Mouse (Mus musculus): ENCODE data around the gene Elane. TPM values are rescaled to one million over a fixed set of nuclear protein-coding genes. Genes with fewer than 3 reads are reported as not detected.

The Elane gene
- polyA plus RNA-seq, 1 experiment from 2014 or later, result 0.76 TPM

GRCm38 (mm10) chr10:79926491-79927323 lies 40.7 kb downstream of the Elane start, which contains the start of gene Arid3a:
Gene Arid3a (plus strand): TSS chr10:79927043.
- peak; percentile 62 for ATAC-seq (ENCODE audit: low FRiP score, low TSS enrichment)
- Histone ChIP-seq H3K4me2 (replicated peaks; ENCODE audit: low read depth, low read length) (peak within 1 kb of the TSS; percentile 95), H3K36me3 (ENCODE audit: insufficient read depth, low read length) (peaks cover 11% of the 10 kb centered on the region), H3K4me3 (ENCODE audit: low read length) (peak within 1 kb of the TSS; percentile 99), H3K4me1 (ENCODE audit: insufficient read depth, low read length) (peaks cover 45% of the 10 kb centered on the region), H3K9ac (replicated peaks; ENCODE audit: low read length) (peak within 1 kb of the TSS; percentile 94), H3K9me3 (ENCODE audit: low read length) (no peaks in the 10 kb centered on the region), H3K27me3 (ENCODE audit: insufficient read depth, low read length) (peaks cover 18% of the 10 kb centered on the region), H3K27ac (ENCODE audit: low read length) (peak within 1 kb of the TSS; percentile 98)
- WGBS, result under 1% methylated on average over 63 of the region's 63 CpGs

DNA sequence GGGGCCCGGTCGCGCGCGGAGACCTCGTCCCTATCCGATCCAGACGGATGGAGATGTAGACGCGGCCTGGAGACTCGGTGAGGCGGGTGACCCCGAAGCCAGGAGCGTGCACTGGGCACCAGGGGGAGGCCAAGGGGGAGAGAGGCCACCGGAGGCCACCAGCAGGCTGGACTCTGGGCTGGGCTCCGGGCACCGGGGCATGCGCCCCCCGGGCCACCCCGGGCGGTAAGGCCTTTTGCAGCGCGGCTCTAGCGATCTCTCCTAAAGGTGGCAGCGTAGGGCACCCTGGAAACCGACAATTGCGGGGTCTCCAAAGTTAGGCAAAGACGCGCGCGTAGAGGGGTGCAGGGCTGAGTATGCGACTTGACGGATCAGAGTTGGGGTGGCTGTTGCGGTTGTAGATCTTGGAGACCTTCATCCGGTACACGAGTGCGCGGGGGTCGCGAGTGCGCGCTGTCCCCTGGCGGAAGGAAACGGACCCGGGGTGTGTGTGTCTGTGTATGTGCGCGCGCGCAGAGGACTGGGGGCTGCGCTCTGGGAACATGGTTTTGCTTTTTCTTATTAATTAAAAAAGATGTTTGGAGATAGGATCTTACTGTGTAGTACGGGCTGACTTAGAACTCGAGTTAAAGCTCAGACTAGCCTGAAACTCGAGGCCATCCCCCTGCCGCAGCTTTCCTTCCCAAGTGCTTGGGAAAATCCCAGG lies 41.4 kb downstream of the Elane start:
- peak overlapping the region; percentile 98 for H3K27ac ChIP-seq (ENCODE audit: low read length)
- no peaks in the 10 kb centered on the region for H3K9me3 ChIP-seq (ENCODE audit: low read length)
- peak overlapping the region; percentile 94 for H3K9ac ChIP-seq (replicated peaks; ENCODE audit: low read length)
- under 1% methylated on average over 54 of the region's 54 CpGs for WGBS
- peak overlapping the region; percentile 99 for H3K4me3 ChIP-seq (ENCODE audit: low read length)
- H3K27me3 ChIP-seq (ENCODE audit: insufficient read depth, low read length), result peaks cover 10% of the 10 kb centered on the region; the same call in 1 of the 2 replicates
- peaks cover 51% of the 10 kb centered on the region for H3K4me1 ChIP-seq (ENCODE audit: insufficient read depth, low read length)
- peak overlapping the region; percentile 95 for H3K4me2 ChIP-seq (replicated peaks; ENCODE audit: low read depth, low read length)
- ATAC-seq (ENCODE audit: low FRiP score, low TSS enrichment), result peak; percentile 31
- H3K36me3 ChIP-seq (ENCODE audit: insufficient read depth, low read length), result peaks cover 18% of the 10 kb centered on the region

- H3K9me3 ChIP-seq (ENCODE audit: low read length), result no peaks in the 10 kb centered on the region
- H3K27me3 ChIP-seq (ENCODE audit: insufficient read depth, low read length), result peaks cover 3% of the 10 kb centered on the region; the same call in 1 of the 2 replicates
- no peak for ATAC-seq (ENCODE audit: low FRiP score, low TSS enrichment)
- peak overlapping the region; percentile 94 for H3K9ac ChIP-seq (replicated peaks; ENCODE audit: low read length)
- H3K4me2 ChIP-seq (replicated peaks; ENCODE audit: low read depth, low read length), result peak overlapping the region; percentile 95
- peak overlapping the region; percentile 99 for H3K4me3 ChIP-seq (ENCODE audit: low read length)
- WGBS, result under 1% methylated on average over 24 of the region's 29 CpGs
- H3K36me3 ChIP-seq (ENCODE audit: insufficient read depth, low read length), result peaks cover 19% of the 10 kb centered on the region
- H3K27ac ChIP-seq (ENCODE audit: low read length), result peak overlapping the region; percentile 98
- H3K4me1 ChIP-seq (ENCODE audit: insufficient read depth, low read length), result peaks cover 58% of the 10 kb centered on the region
Measured at GRCm38 (mm10) chr10:79928030-79928694, 42.1 kb downstream of the Elane start.

DNA sequence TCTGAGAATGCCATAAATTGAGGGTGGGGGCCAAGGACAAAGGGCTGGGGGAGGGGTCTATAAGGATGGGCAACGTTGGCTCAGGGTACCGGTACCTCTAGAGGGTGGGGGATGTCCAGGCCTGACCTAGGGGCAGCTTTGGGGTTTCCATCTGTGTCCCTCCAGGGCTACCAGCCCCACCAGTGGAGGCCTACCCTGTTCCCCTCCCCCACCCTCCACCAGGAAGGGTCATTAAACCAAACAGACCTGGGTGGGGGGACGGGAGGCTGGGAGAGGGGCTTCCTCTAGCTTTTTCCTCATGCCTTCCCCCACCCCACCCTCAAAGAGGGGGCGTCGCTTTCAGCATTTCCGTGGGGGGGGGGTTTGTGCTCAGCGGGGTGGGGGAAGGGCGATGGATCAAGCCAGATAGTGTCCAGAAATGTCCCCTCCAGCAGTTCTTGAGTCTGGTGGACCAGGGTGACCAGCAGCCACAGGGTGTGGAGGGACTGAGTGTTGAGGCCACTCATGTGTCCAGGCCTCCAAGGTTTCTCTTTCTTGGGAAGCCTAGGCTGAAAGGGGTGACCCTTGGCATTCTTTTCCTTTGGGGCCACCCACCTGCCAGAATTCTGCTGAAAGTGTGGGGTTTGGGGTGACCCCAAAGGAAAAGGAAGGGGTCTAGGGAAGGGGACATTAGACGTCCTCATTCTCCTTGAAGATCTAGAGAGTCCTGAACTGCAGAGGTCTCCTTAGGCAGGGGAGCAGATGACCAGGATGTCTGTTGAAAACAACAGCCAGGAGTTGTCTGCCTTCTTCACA lies 43.1 kb downstream of the Elane start:
- no peak for ATAC-seq (ENCODE audit: low FRiP score, low TSS enrichment)
- Histone ChIP-seq H3K9ac (replicated peaks; ENCODE audit: low read length) (peak overlapping the region; percentile 94), H3K4me1 (ENCODE audit: insufficient read depth, low read length) (peaks cover 67% of the 10 kb centered on the region), H3K36me3 (ENCODE audit: insufficient read depth, low read length) (peaks cover 24% of the 10 kb centered on the region), H3K4me3 (ENCODE audit: low read length) (peak overlapping the region; percentile 99), H3K9me3 (ENCODE audit: low read length) (no peaks in the 10 kb centered on the region), H3K27me3 (ENCODE audit: insufficient read depth, low read length) (no peaks in the 10 kb centered on the region), H3K4me2 (replicated peaks; ENCODE audit: low read depth, low read length) (peak overlapping the region; percentile 95), H3K27ac (ENCODE audit: low read length) (peak overlapping the region; percentile 98)
- 14% methylated on average over 9 of the region's 9 CpGs for WGBS

DNA sequence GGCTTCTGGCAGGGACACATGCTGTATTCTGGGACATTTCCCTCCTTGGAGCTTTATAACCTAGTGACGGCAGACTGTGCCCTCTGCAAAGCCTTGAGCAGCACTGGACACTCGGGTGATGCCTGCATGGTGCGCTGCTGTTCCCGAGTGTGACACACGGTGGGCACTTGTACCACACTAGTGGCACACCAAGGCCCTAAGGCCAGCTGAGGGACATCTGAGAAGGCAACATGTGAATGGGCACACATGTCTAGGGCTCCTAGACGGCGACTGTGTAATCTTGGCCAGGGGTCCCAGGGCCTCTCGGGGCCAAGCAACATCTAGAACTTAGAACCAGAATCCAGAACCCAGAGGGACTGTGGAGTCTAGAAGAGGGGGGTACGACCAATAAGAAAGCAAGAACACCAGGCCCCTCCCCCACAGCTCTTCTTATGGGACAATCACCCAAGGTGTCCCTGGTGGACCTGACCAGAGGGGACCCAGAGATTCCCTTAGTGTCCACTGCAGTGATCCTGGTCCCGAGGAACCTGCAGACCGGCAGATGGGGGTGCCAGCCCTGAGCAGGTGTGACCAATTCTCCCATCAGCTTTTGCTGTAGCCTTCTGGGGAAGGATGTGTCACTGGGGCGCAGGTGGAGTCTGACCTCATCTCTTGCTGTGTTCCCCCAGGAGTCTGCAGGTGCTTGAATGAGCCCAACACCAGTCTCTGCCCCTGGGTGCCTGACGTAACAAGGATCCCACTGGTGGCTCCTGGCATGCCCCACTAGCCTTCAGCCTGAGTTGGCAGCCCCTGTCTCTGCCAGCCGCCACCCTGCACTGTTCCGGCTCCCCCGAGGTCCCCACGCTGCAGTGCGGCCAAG lies 44.1 kb downstream of the Elane start:
- Histone ChIP-seq H3K4me2 (replicated peaks; ENCODE audit: low read depth, low read length) (0 out of 2 replicates have a peak overlapping the region, but pooled peaks have one; percentile 7), H3K36me3 (ENCODE audit: insufficient read depth, low read length) (peaks cover 24% of the 10 kb centered on the region), H3K27me3 (ENCODE audit: insufficient read depth, low read length) (no peaks in the 10 kb centered on the region), H3K27ac (ENCODE audit: low read length) (no peak overlapping the region), H3K4me1 (ENCODE audit: insufficient read depth, low read length) (peaks cover 75% of the 10 kb centered on the region), H3K4me3 (ENCODE audit: low read length) (no peak overlapping the region), H3K9me3 (ENCODE audit: low read length) (no peaks in the 10 kb centered on the region), H3K9ac (replicated peaks; ENCODE audit: low read length) (no peak overlapping the region)
- no peak for ATAC-seq (ENCODE audit: low FRiP score, low TSS enrichment)
- WGBS, result 86% methylated on average over 18 of the region's 18 CpGs

DNA sequence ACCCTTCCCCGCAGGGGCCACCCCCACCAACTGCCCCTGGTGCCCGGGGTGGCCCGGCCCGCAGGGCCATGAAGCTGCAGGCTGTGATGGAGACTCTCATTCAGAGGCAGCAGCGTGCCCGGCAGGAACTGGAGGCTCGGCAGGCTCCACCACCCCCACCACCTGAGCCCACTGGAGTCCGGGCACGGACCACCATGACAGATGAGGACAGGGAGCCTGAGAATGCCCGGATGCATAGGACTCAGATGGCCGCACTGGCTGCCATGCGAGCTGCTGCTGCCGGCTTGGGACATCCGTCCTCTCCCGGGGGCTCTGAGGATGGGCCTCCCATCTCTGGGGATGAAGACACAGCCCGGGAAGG lies 44.8 kb downstream of the Elane start:
- Histone ChIP-seq H3K9ac (replicated peaks; ENCODE audit: low read length) (no peak overlapping the region), H3K9me3 (ENCODE audit: low read length) (no peaks in the 10 kb centered on the region), H3K27ac (ENCODE audit: low read length) (no peak overlapping the region), H3K27me3 (ENCODE audit: insufficient read depth, low read length) (no peaks in the 10 kb centered on the region), H3K4me3 (ENCODE audit: low read length) (no peak overlapping the region), H3K4me2 (replicated peaks; ENCODE audit: low read depth, low read length) (no peak overlapping the region), H3K4me1 (ENCODE audit: insufficient read depth, low read length) (peaks cover 74% of the 10 kb centered on the region), H3K36me3 (ENCODE audit: insufficient read depth, low read length) (peaks cover 24% of the 10 kb centered on the region)
- ATAC-seq (ENCODE audit: low FRiP score, low TSS enrichment), result no peak
- 87% methylated on average over 16 of the region's 16 CpGs for WGBS

GRCm38 (mm10) chr10:79931797-79932196 lies 45.8 kb downstream of the Elane start:
- no peak overlapping the region for H3K4me3 ChIP-seq (ENCODE audit: low read length)
- H3K27ac ChIP-seq (ENCODE audit: low read length), result peak overlapping the region; percentile 41; the same call in 1 of the 2 replicates
- no peaks in the 10 kb centered on the region for H3K27me3 ChIP-seq (ENCODE audit: insufficient read depth, low read length)
- no peaks in the 10 kb centered on the region for H3K9me3 ChIP-seq (ENCODE audit: low read length)
- H3K4me1 ChIP-seq (ENCODE audit: insufficient read depth, low read length), result peaks cover 78% of the 10 kb centered on the region
- WGBS, result 88% methylated on average over 9 of the region's 9 CpGs
- H3K4me2 ChIP-seq (replicated peaks; ENCODE audit: low read depth, low read length), result no peak overlapping the region
- H3K9ac ChIP-seq (replicated peaks; ENCODE audit: low read length), result no peak overlapping the region; the same call in 1 of the 2 replicates
- no peak for ATAC-seq (ENCODE audit: low FRiP score, low TSS enrichment)
- H3K36me3 ChIP-seq (ENCODE audit: insufficient read depth, low read length), result peaks cover 24% of the 10 kb centered on the region

- no peaks in the 10 kb centered on the region for H3K27me3 ChIP-seq (ENCODE audit: insufficient read depth, low read length)
- peak; percentile 58 for ATAC-seq (ENCODE audit: low FRiP score, low TSS enrichment)
- peaks cover 87% of the 10 kb centered on the region for H3K4me1 ChIP-seq (ENCODE audit: insufficient read depth, low read length)
- peak overlapping the region; percentile 41 for H3K27ac ChIP-seq (ENCODE audit: low read length)
- H3K36me3 ChIP-seq (ENCODE audit: insufficient read depth, low read length), result peaks cover 24% of the 10 kb centered on the region
- 13% methylated on average over 8 of the region's 8 CpGs for WGBS
- peak overlapping the region; percentile 1 for H3K4me2 ChIP-seq (replicated peaks; ENCODE audit: low read depth, low read length)
- H3K9me3 ChIP-seq (ENCODE audit: low read length), result no peaks in the 10 kb centered on the region
- no peak overlapping the region for H3K4me3 ChIP-seq (ENCODE audit: low read length)
- no peak overlapping the region for H3K9ac ChIP-seq (replicated peaks; ENCODE audit: low read length)
Measured at GRCm38 (mm10) chr10:79932736-79933135, 46.7 kb downstream of the Elane start.
